ENCODE assay signal across 21 mouse cellular contexts in the genomic region with DNA sequence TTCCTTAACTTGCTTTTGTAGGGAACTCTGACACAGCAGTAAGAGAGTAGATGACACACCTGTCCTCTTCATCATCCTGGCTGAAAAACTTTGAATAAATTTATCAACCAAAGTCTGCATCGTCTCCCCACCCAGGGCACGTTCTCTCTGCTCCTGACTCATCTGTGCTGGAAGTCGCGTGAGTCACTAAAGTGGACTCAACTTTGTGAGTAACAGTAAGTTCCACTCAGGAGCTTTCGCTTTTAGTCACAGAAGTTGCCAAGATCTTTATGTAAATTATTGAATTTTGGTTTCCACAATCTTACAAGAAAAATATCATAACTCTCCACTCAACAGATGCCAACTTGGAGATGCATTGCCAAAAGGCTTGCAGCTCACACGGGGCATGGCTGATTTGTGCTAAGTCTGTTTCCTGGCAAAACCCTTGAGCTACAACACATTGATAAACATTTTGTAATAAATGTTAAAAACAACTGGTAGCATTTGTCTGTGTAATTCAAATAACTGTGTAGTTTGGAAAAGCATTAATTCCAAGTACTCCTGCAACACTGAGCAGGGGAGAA. TPM values are rescaled to one million over a fixed set of nuclear protein-coding genes. Genes with fewer than 3 reads are reported as not detected.
DNase-seq lines count a peak whose midpoint lies in the region; ATAC-seq and TF ChIP-seq lines count a peak whose summit lies in the region.
"Had no signal": no experiment of that assay in that cellular context is flagged by ENCODE, and none has a peak within 500 bp of the region (broad histone marks: within the 10 kb centered on the region; RNA-seq: fewer than 3 reads in every experiment).

No protein-coding gene starts in this region.

- H3K4me2 ChIP-seq in myocyte (ENCODE audit: low read depth): peak overlapping the region; percentile 70
- no peak overlapping the region for H3K4me2 ChIP-seq in liver, postnatal 0 days (ENCODE audit: low read depth, low read length)
- H3K4me2 ChIP-seq: embryonic facial prominence, embryonic 12.5 days; forebrain, embryonic 12.5 days; heart, embryonic 12.5 days; midbrain, embryonic 12.5 days had no signal

- no peak overlapping the region for H3K4me3 ChIP-seq in myocyte
- H3K4me3 ChIP-seq in liver, postnatal 0 days (ENCODE audit: low read depth, low read length): no peak overlapping the region
- H3K4me3 ChIP-seq: embryonic facial prominence, embryonic 12.5 days; forebrain, embryonic 12.5 days; heart, embryonic 12.5 days; limb, embryonic 10.5 days; midbrain, embryonic 12.5 days had no signal

- H3ac ChIP-seq in myocyte (ENCODE audit: control insufficient read depth, insufficient read length): no peak overlapping the region

- no peak for ATAC-seq in liver, postnatal 0 days
- ATAC-seq: activated CD4-positive, CD25-positive, alpha-beta regulatory T cell, adult 4 months had no signal

- WGBS in liver, postnatal 0 days (ENCODE audit: insufficient replicate concordance): 81% methylated on average over 6 of the region's 6 CpGs

- peak; percentile 63 to 80 for DNase-seq in adrenal gland, adult (ENCODE audit: inconsistent age in 2 of 2, low spot score in 1 of 2)
- DNase-seq in adrenal gland, postnatal 10 days: no peak
- DNase-seq in left cerebral cortex, postnatal 14 days (ENCODE audit: low spot score in 2 of 2): peak; percentile 13 to 37
- DNase-seq in left cerebral cortex, adult 11 months (ENCODE audit: low spot score): no peak
- peak; percentile 78 for DNase-seq in adipocyte (ENCODE audit: low spot score)
- no peak for DNase-seq in liver, postnatal 0 days
- DNase-seq in cerebellum, postnatal 10 days: no peak
- DNase-seq: cerebellum, postnatal 36 days; lung, postnatal 36 days; thymus, postnatal 4 days had no signal

- no peaks in the 10 kb centered on the region for H3K36me3 ChIP-seq in myocyte (ENCODE audit: control insufficient read depth, insufficient read depth)
- H3K36me3 ChIP-seq in liver, postnatal 0 days (replicated peaks; ENCODE audit: insufficient read depth, low read length): no peaks in the 10 kb centered on the region
- H3K36me3 ChIP-seq: embryonic facial prominence, embryonic 12.5 days; forebrain, embryonic 12.5 days; G1E; heart, embryonic 12.5 days; limb, embryonic 10.5 days; midbrain, embryonic 12.5 days had no signal

- TF ChIP-seq POLR2A in myocyte (IDR thresholded peaks at IDR 0.05; ENCODE audit: insufficient read length, low read depth): no peak

- H3K27me3 ChIP-seq in myocyte (ENCODE audit: control insufficient read depth, insufficient read depth, insufficient read length): no peaks in the 10 kb centered on the region
- H3K27me3 ChIP-seq in liver, postnatal 0 days (ENCODE audit: insufficient read depth, low read length): no peaks in the 10 kb centered on the region
- H3K27me3 ChIP-seq: embryonic facial prominence, embryonic 12.5 days; forebrain, embryonic 12.5 days; heart, embryonic 12.5 days; midbrain, embryonic 12.5 days had no signal

- no peak overlapping the region for H3K27ac ChIP-seq in liver, postnatal 0 days (ENCODE audit: low read depth)
- H3K27ac ChIP-seq: embryonic facial prominence, embryonic 12.5 days; forebrain, embryonic 12.5 days; kidney, postnatal 0 days; limb, embryonic 10.5 days; liver, embryonic 14.5 days; midbrain, embryonic 12.5 days had no signal

- no peak for TF ChIP-seq EP300 in liver, postnatal 0 days (IDR thresholded peaks at IDR 0.05; ENCODE audit: low read depth)

- no peaks in the 10 kb centered on the region for H3K9me3 ChIP-seq in liver, postnatal 0 days (ENCODE audit: low read length)
- H3K9me3 ChIP-seq: embryonic facial prominence, embryonic 12.5 days; forebrain, embryonic 12.5 days; G1E; heart, embryonic 12.5 days; limb, embryonic 10.5 days; midbrain, embryonic 12.5 days had no signal

- no peak for TF ChIP-seq CTCF in liver, postnatal 0 days (IDR thresholded peaks at IDR 0.05; ENCODE audit: low read depth)

- H3K9ac ChIP-seq in liver, postnatal 0 days (replicated peaks): no peak overlapping the region
- H3K9ac ChIP-seq: embryonic facial prominence, embryonic 12.5 days; forebrain, embryonic 12.5 days; heart, embryonic 12.5 days; liver, embryonic 14.5 days; midbrain, embryonic 12.5 days had no signal

- H3K4me1 ChIP-seq in liver, postnatal 0 days (ENCODE audit: insufficient read depth): no peaks in the 10 kb centered on the region
- H3K4me1 ChIP-seq: embryonic facial prominence, embryonic 12.5 days; forebrain, embryonic 12.5 days; heart, embryonic 12.5 days; limb, embryonic 10.5 days; midbrain, embryonic 12.5 days had no signal

- intact Hi-C loops in left cerebral cortex, postnatal 14 days (cut with DNase I): no loop called here

- no peaks in the 10 kb centered on the region for H3K79me2 ChIP-seq in myocyte (ENCODE audit: control insufficient read depth, insufficient read depth)

TF ChIP-seq in myocyte, 11 proteins besides CTCF, POLR2A, EP300 and RAD21:
- no peak for TF ChIP-seq E2F4 (IDR thresholded peaks at IDR 0.05; ENCODE audit: insufficient read depth)
- no peak for TF ChIP-seq CEBPB (IDR thresholded peaks at IDR 0.05; ENCODE audit: insufficient read depth, poor library complexity, severe bottlenecking)
- TF ChIP-seq REST (IDR thresholded peaks at IDR 0.05; ENCODE audit: insufficient read depth, insufficient read length): no peak
- no peak for TF ChIP-seq TCF12 (IDR thresholded peaks at IDR 0.05; ENCODE audit: insufficient read depth, poor library complexity, severe bottlenecking)
- no peak for TF ChIP-seq TCF3 (IDR thresholded peaks at IDR 0.05; ENCODE audit: insufficient read length, low read depth)
- TF ChIP-seq SRF (IDR thresholded peaks at IDR 0.05; ENCODE audit: control insufficient read depth, insufficient read length, low read depth): no peak
- TF ChIP-seq POLR2AphosphoS2 (IDR thresholded peaks at IDR 0.05; ENCODE audit: insufficient read length, low read depth): no peak
- no peak for TF ChIP-seq USF1 (IDR thresholded peaks at IDR 0.05; ENCODE audit: low read depth)
- no peak for TF ChIP-seq MAX (IDR thresholded peaks at IDR 0.05; ENCODE audit: low read depth)
- TF ChIP-seq MYOG (IDR thresholded peaks at IDR 0.05; ENCODE audit: control insufficient read depth in 1 of 3, insufficient read depth in 1 of 3, insufficient read length in 2 of 3, low read depth in 2 of 3): no peak
- no peak for TF ChIP-seq MYOD1 (IDR thresholded peaks at IDR 0.05; ENCODE audit: control insufficient read depth in 1 of 3, insufficient read length in 2 of 3, low read depth in 2 of 3)

RNA-seq across cellular contexts. Expression of gene Cth, which starts 40.7 kb away (rescaled TPM):
- 10 to 100 TPM; 14.9 to 27.8 TPM for total RNA-seq in adrenal gland, postnatal 10 days (2021)
- 10 to 100 TPM in 1 of 2 experiments, 1 to 10 TPM in 1; 9.0 to 11.1 TPM for total RNA-seq in left cerebral cortex, postnatal 14 days (2021)
- polyA plus RNA-seq in myocyte (2012; fragmentation: generic; extraction: Trizol): 66.6 TPM
- polyA plus RNA-seq in liver, postnatal 0 days (2015; fragmentation: Nextera tagmentation; extraction: Ambion mirVana): 190 and 195 TPM in 2 replicates
- total RNA-seq: G1E; hematopoietic stem cell, adult 5-6 weeks had no signal
- polyA plus RNA-seq: G1E had no signal

Comparison
In these comparisons a context has a peak if more than half of its experiments do, and no peak if none do; other contexts are left out.
1. DNase-seq: peak in adrenal gland, adult (2 of 2), left cerebral cortex, postnatal 14 days (2 of 2) and adipocyte (single experiment); none in adrenal gland, postnatal 10 days (single experiment), left cerebral cortex, adult 11 months (single experiment), liver, postnatal 0 days (single experiment) and cerebellum, postnatal 10 days (0 of 2).